Mouse (Mus musculus) E14TG2a.4 (cell line): Measurements from ENCODE around the gene Slc26a5.

ENCODE experiments used
- H3K27me3 ChIP-seq: 2 replicates; pipeline ENCODE4 v1.6.1; 2014; ENCODE audit warnings: low read length, control low read depth; ENCODE audit not compliant: insufficient read depth
- H3K36me3 ChIP-seq: 2 replicates; pipeline ENCODE4 v1.6.1; 2014; ENCODE audit warnings: low read length, control low read depth; ENCODE audit not compliant: insufficient read depth
- H3K4me1 ChIP-seq: replicated peaks from 2 replicates; pipeline ENCODE4 v1.6.1; 2014; ENCODE audit warnings: low read depth, low read length, control low read depth
- H3K4me3 ChIP-seq: replicated peaks from 2 replicates; pipeline ENCODE4 v1.5.1; 2014; ENCODE audit warnings: mild to moderate bottlenecking, low read length
- H3K9me3 ChIP-seq: 2 replicates; pipeline ENCODE4 v1.6.1; 2014; ENCODE audit warnings: low read length, control low read depth
- CTCF ChIP-seq: conservative IDR thresholded peaks from 2 replicates; pipeline ENCODE4 v1.5.1; 2014; ENCODE audit warnings: low read length
- NANOG ChIP-seq: IDR thresholded peaks from 2 replicates; pipeline ENCODE4 v1.6.1; 2014; ENCODE audit warnings: borderline replicate concordance, low read length, mixed read lengths
- POU5F1 ChIP-seq: IDR thresholded peaks from 2 replicates; pipeline ENCODE4 v1.6.1; 2014; ENCODE audit warnings: low read length, borderline replicate concordance

Slc26a5 gene

GRCm38 (mm10) chr5:21894168-21894567 lies 28.8 kb upstream of the Slc26a5 start:
- H3K36me3 ChIP-seq = no peaks in the 10 kb centered on the region
- H3K4me1 ChIP-seq = peaks cover 3% of the 10 kb centered on the region; the same call in 1 of the 2 replicates
- H3K27me3 ChIP-seq = no peaks in the 10 kb centered on the region
- no peak overlapping the region for H3K4me3 ChIP-seq
- TF ChIP-seq NANOG (no peak), POU5F1 (no peak), CTCF (no peak)
- H3K9me3 ChIP-seq = no peaks in the 10 kb centered on the region

- Histone ChIP-seq H3K27me3 (peaks cover 7% of the 10 kb centered on the region; the same call in 1 of the 2 replicates), H3K4me3 (no peak overlapping the region)
- TF ChIP-seq CTCF = no peak
- no peak for TF ChIP-seq POU5F1
- no peak for TF ChIP-seq NANOG
Measured at GRCm38 (mm10) chr5:21866750-21867149, 1.3 kb upstream of the Slc26a5 start.

GRCm38 (mm10) chr5:21866311-21866712 lies 908 bp upstream of the Slc26a5 start:
- H3K4me1 ChIP-seq = peaks cover 23% of the 10 kb centered on the region
- no peak overlapping the region for H3K4me3 ChIP-seq
- TF ChIP-seq CTCF (no peak), NANOG (no peak), POU5F1 (no peak)
- no peaks in the 10 kb centered on the region for H3K9me3 ChIP-seq
- peaks cover 7% of the 10 kb centered on the region; the same call in 1 of the 2 replicates for H3K27me3 ChIP-seq
- no peaks in the 10 kb centered on the region for H3K36me3 ChIP-seq

More at GRCm38 (mm10) chr5:21866750-21867149, 1.3 kb upstream of the Slc26a5 start:
- H3K9me3 ChIP-seq = no peaks in the 10 kb centered on the region
- H3K4me1 ChIP-seq = peaks cover 23% of the 10 kb centered on the region
- no peaks in the 10 kb centered on the region for H3K36me3 ChIP-seq

GRCm38 (mm10) chr5:21858653-21859052 lies 6.8 kb downstream of the Slc26a5 start:
- TF ChIP-seq POU5F1 (no peak), NANOG (no peak), CTCF (no peak)
- Histone ChIP-seq H3K9me3 (no peaks in the 10 kb centered on the region), H3K4me1 (no peaks in the 10 kb centered on the region), H3K4me3 (no peak overlapping the region), H3K36me3 (no peaks in the 10 kb centered on the region), H3K27me3 (peaks cover 2% of the 10 kb centered on the region; the same call in 1 of the 2 replicates)

- no peaks in the 10 kb centered on the region for H3K9me3 ChIP-seq
- H3K36me3 ChIP-seq = no peaks in the 10 kb centered on the region
- H3K4me3 ChIP-seq = no peak overlapping the region
- peaks cover 4% of the 10 kb centered on the region for H3K4me1 ChIP-seq
- H3K27me3 ChIP-seq = 0 out of 2 replicates have a peak, but pooled peaks cover 2% of the 10 kb centered on the region
- TF ChIP-seq NANOG (no peak), POU5F1 (no peak), CTCF (no peak)
Measured at GRCm38 (mm10) chr5:21851679-21852340, 13.6 kb downstream of the Slc26a5 start.

- Histone ChIP-seq H3K4me1 (peaks cover 4% of the 10 kb centered on the region), H3K27me3 (no peaks in the 10 kb centered on the region), H3K36me3 (no peaks in the 10 kb centered on the region), H3K9me3 (no peaks in the 10 kb centered on the region), H3K4me3 (no peak overlapping the region)
- TF ChIP-seq POU5F1 (no peak), NANOG (no peak), CTCF (no peak)
Measured at GRCm38 (mm10) chr5:21847438-21847837, 18.0 kb downstream of the Slc26a5 start.

GRCm38 (mm10) chr5:21846616-21847290 lies 18.7 kb downstream of the Slc26a5 start:
- no peaks in the 10 kb centered on the region for H3K27me3 ChIP-seq
- H3K4me3 ChIP-seq = no peak overlapping the region
- H3K4me1 ChIP-seq = peaks cover 4% of the 10 kb centered on the region
- no peaks in the 10 kb centered on the region for H3K36me3 ChIP-seq
- no peaks in the 10 kb centered on the region for H3K9me3 ChIP-seq
- TF ChIP-seq POU5F1 = no peak
- TF ChIP-seq CTCF = no peak
- TF ChIP-seq NANOG = no peak

GRCm38 (mm10) chr5:21844676-21845075 lies 20.7 kb downstream of the Slc26a5 start:
- peaks cover 4% of the 10 kb centered on the region for H3K4me1 ChIP-seq
- TF ChIP-seq CTCF (peak; percentile 38), POU5F1 (no peak), NANOG (no peak)
- H3K36me3 ChIP-seq = no peaks in the 10 kb centered on the region
- peaks cover 15% of the 10 kb centered on the region for H3K9me3 ChIP-seq
- no peak overlapping the region for H3K4me3 ChIP-seq
- no peaks in the 10 kb centered on the region for H3K27me3 ChIP-seq
